Mouse (Mus musculus) G1E (cell line): ENCODE results near the gene Sipa1l3. TPM values are rescaled to one million over a fixed set of nuclear protein-coding genes. Genes with fewer than 3 reads are reported as not detected.

ENCODE experiments used
- ATAC-seq: 2 replicates; pipeline ENCODE4 v1.8.0; 2016; ENCODE audit warnings: mild to moderate bottlenecking; ENCODE audit not compliant: insufficient number of reproducible peaks, poor library complexity, low FRiP score, severe bottlenecking; ENCODE audit errors: extremely low read depth
- DNase-seq: peaks from one replicate; pipeline ENCODE4 v3.0.0; 2012; ENCODE audit warnings: low spot score
- H3K27me3 ChIP-seq: 2 replicates; pipeline ENCODE4 v1.6.1; 2012; ENCODE audit warnings: mild to moderate bottlenecking, low read length, inconsistent platforms; ENCODE audit not compliant: insufficient read depth
- H3K36me3 ChIP-seq: replicated peaks from 2 replicates; pipeline ENCODE3; 2012; ENCODE audit warnings: mild to moderate bottlenecking, inconsistent platforms
- H3K4me1 ChIP-seq: 2 replicates; pipeline ENCODE4 v1.6.1; 2012; ENCODE audit warnings: low read depth, low read length, inconsistent platforms, mixed read lengths; ENCODE audit not compliant: insufficient read depth
- H3K4me3 ChIP-seq: 2 replicates; pipeline ENCODE4 v1.5.1; 2012; ENCODE audit warnings: low read depth, mild to moderate bottlenecking, inconsistent platforms, low read length, moderate library complexity, mixed read lengths
- H3K9me3 ChIP-seq: replicated peaks from 2 replicates; pipeline ENCODE4 v1.6.1; 2012; ENCODE audit warnings: inconsistent platforms
- CTCF ChIP-seq: IDR thresholded peaks from 2 replicates; pipeline ENCODE4 v1.5.1; 2012; ENCODE audit warnings: low read depth, low read length, inconsistent platforms, mixed read lengths
- GATA1 ChIP-seq: IDR thresholded peaks from 2 replicates; pipeline ENCODE4 v1.6.1; 2012; ENCODE audit warnings: borderline replicate concordance, low read length, inconsistent platforms, mixed read lengths
- GATA2 ChIP-seq: IDR thresholded peaks from 2 replicates; pipeline ENCODE4 v1.6.1; 2012; ENCODE audit warnings: low read depth, low read length, inconsistent platforms, borderline replicate concordance
- POLR2AphosphoS5 ChIP-seq: IDR thresholded peaks from 2 replicates; pipeline ENCODE4 v1.6.1; 2012; ENCODE audit warnings: low read depth, low read length, inconsistent platforms; ENCODE audit not compliant: insufficient replicate concordance
- TAL1 ChIP-seq: conservative IDR thresholded peaks from 2 replicates; pipeline ENCODE4 v1.6.1; 2012; ENCODE audit warnings: low read depth, low read length, inconsistent platforms, mixed read lengths
- polyA plus RNA-seq: library from polyadenylated mRNA; stranded (reverse); fragments of >175 nt; gene quantifications from 2 replicates; pipeline ENCODE4 v1.2.3, GENCODE M21; 2012
- total RNA-seq, 2 experiments: library from RNA; stranded (forward) in 1 of 2; stranded (reverse) in 1 of 2; fragments of 200-1000 nt in 1 of 2; fragments of >200 nt in 1 of 2; fragmentation: Nextera tagmentation in 1 of 2; gene quantifications; 2 replicates each; pipeline ENCODE4 v1.2.3; 2014 to 2017

Sipa1l3 gene
- total and polyA plus RNA-seq, 3 experiments, result 5.8 to 107 (median 49.6) TPM

GRCm38 (mm10) chr7:29314844-29315628 lies 203.4 kb downstream of the Sipa1l3 start:
- DNase-seq, result no peak
- peak overlapping the region; percentile 42 for H3K4me3 ChIP-seq

DNA sequence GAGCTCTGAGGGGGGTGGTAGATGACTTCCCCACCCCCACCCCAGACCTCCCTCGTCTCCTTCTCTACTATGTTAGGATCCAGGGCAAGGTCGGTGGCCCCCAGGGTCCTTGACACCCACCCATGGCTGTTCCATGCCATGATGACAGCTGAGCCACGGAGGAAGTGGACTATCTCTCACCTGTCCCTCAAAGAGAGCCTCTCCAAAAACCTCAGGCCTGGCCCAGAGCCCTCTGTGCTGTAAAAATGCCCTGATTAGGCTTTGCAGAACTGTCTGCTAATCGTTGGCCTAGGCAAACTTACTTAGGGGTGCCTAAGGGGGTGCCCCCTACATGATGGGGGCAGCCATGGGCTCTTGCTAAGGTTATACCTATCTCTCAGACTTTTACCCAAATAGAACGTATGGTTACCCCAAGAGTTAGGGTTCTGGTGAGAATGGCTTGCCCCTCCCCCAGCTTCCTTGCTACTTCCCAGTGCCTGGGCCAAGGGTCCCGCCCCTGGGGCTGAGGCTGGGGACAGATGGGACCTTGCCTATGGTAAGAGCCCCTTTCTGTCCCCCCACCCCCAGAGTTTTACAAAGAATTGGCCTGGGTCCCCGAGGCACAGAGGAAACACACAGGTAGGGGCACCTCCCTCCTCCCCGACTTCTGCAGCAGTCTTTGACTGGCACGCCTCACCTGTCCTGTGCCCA lies 204.7 kb downstream of the Sipa1l3 start:
- H3K27me3 ChIP-seq, result no peaks in the 10 kb centered on the region
- ATAC-seq (no peak), DNase-seq (no peak)
- H3K4me3 ChIP-seq, result no peak overlapping the region; the same call in 1 of the 2 replicates
- peaks cover 99% of the 10 kb centered on the region for H3K4me1 ChIP-seq
- no peaks in the 10 kb centered on the region for H3K9me3 ChIP-seq
- peaks cover 62% of the 10 kb centered on the region for H3K36me3 ChIP-seq
- TF ChIP-seq GATA2 (no peak), GATA1 (no peak), POLR2AphosphoS5 (no peak), TAL1 (no peak), CTCF (no peak)

More at GRCm38 (mm10) chr7:29314844-29315628, 203.4 kb downstream of the Sipa1l3 start:
- Histone ChIP-seq H3K9me3 (no peaks in the 10 kb centered on the region), H3K4me1 (peaks cover 99% of the 10 kb centered on the region), H3K36me3 (peaks cover 64% of the 10 kb centered on the region), H3K27me3 (no peaks in the 10 kb centered on the region)
- no peak for ATAC-seq
- TF ChIP-seq TAL1 (no peak), GATA2 (no peak), CTCF (no peak), POLR2AphosphoS5 (no peak), GATA1 (no peak)

DNA sequence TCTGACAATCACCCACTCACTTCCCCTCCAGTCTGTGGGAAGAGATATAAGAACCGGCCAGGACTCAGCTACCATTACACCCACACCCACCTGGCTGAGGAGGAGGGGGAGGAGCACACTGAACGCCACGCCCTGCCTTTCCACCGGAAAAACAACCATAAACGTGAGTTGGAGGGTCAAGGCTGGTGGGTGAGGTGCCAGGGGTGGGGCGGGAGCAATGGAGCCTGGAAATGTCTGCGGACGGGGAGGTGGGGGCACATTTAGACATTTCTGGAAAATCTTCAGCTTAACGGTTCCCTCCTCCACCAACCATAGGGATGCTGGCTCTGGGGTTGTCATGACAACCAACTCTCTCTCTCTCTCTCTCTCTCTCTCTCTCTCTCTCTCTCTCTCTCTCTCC lies 205.4 kb downstream of the Sipa1l3 start:
- Histone ChIP-seq H3K9me3 (no peaks in the 10 kb centered on the region), H3K4me1 (peaks cover 99% of the 10 kb centered on the region), H3K27me3 (no peaks in the 10 kb centered on the region), H3K4me3 (peak overlapping the region; percentile 60; the same call in 1 of the 2 replicates), H3K36me3 (peaks cover 62% of the 10 kb centered on the region)
- no peak for TF ChIP-seq TAL1
- TF ChIP-seq CTCF, result no peak
- no peak for TF ChIP-seq GATA1
- TF ChIP-seq POLR2AphosphoS5, result no peak
- peak; percentile 53 for DNase-seq
- no peak for ATAC-seq

DNA sequence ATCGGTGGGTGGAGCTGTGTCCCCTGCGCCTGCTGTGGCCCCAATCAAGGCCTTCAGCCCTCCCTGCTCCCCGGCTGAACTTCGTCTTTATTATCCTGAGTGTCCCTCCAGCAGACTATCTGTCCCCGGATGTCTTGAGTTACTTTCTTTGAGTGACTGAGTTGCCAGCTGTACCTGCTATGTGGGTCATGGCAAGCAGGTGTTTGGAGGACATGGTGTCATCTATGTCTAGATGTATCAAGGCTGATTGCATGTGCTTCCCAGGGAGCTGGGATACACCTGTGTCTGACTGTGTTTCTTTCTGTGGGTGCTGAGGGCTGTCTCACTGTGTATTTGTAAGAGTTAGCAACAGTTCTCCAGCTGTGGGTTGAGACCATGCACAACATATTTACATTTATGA lies 208.7 kb downstream of the Sipa1l3 start:
- TF ChIP-seq POLR2AphosphoS5 (no peak), GATA2 (no peak), GATA1 (no peak), CTCF (no peak)
- peaks cover 52% of the 10 kb centered on the region for H3K36me3 ChIP-seq
- no peak for DNase-seq
- H3K4me1 ChIP-seq, result peaks cover 95% of the 10 kb centered on the region
- H3K27me3 ChIP-seq, result peaks cover 11% of the 10 kb centered on the region
- peak overlapping the region; percentile 79 for H3K4me3 ChIP-seq
- H3K9me3 ChIP-seq, result no peaks in the 10 kb centered on the region
- ATAC-seq, result no peak

DNA sequence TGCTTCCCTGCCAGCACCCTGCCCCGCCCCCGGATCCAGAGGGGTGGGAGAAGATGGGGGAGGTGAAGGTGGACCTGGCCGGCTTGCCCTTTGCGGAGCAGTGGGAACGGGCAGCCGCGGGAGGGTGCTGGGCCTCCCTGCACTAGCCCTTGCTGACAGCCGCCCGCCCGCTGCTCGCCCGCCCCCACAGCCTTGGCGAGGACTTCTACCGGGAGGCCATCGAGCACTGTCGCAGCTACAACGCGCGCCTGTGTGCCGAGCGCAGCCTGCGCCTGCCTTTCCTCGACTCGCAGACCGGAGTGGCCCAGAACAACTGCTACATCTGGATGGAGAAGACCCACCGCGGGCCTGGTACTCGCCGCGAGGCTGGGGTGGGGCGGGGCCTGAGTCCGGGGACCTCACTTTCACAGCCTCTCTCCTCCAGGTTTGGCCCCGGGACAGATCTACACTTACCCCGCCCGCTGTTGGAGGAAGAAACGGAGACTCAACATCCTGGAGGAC lies 209.2 kb downstream of the Sipa1l3 start:
- TF ChIP-seq POLR2AphosphoS5 (no peak), GATA1 (no peak), TAL1 (no peak), GATA2 (no peak), CTCF (no peak)
- Histone ChIP-seq H3K36me3 (peaks cover 47% of the 10 kb centered on the region), H3K9me3 (no peaks in the 10 kb centered on the region), H3K4me1 (peaks cover 95% of the 10 kb centered on the region), H3K27me3 (peaks cover 16% of the 10 kb centered on the region), H3K4me3 (peak overlapping the region; percentile 79)
- peak; percentile 39 for DNase-seq
- no peak for ATAC-seq
